12 mouse cellular contexts compared by ENCODE assay signal in the genomic region with DNA sequence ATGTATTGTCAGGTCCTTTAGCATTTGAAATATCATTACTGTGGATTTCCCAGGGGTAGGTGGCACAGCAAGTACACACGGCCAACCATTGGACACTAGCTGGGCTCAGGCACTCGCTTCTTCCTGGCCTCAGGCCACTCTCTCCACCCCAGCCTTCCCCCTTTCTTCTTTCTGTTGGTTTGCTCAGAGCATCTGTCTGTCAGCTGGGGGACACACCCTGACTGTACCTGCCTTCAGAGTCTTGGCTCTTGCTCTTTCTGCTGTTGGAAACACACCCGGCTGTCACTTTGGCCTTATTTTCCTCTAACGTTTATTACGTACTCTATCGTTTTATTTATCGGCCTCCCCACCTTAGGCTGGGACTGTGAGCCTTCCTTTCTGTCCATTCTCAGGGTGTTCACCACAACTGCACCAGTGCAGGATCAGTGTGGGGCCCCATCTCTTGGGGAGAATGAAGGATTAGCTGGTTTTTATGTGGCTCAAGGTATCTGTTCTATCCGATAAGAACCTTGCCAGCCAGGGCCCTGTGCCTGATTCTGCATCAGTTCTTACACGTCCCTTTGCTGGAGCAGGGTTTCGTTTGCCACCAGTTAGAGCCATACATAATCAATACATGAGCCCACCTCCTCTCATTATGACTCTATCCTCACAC.
DNase-seq lines count a peak whose midpoint lies in the region; ATAC-seq and TF ChIP-seq lines count a peak whose summit lies in the region.
"Had no signal": no experiment of that assay in that cellular context is flagged by ENCODE, and none has a peak within 500 bp of the region (broad histone marks: within the 10 kb centered on the region; RNA-seq: fewer than 3 reads in every experiment).

No protein-coding gene starts in this region.

- 0 out of 2 replicates have a peak, but pooled peaks cover 4% of the 10 kb centered on the region for H3K27me3 ChIP-seq in heart, embryonic 10.5 days (ENCODE audit: insufficient read depth, poor library complexity, severe bottlenecking)
- H3K27me3 ChIP-seq in heart, adult 2 months (ENCODE audit: control insufficient read depth, insufficient read depth, low read length), result no peaks in the 10 kb centered on the region
- H3K27me3 ChIP-seq in hindbrain, embryonic 14.5 days (ENCODE audit: control insufficient read depth, insufficient read depth, low read length), result no peaks in the 10 kb centered on the region

- peak; percentile 10; the same call in 1 of the 2 replicates for ATAC-seq in hindbrain, embryonic 14.5 days (ENCODE audit: low FRiP score)
- peak; percentile 74 for ATAC-seq in megakaryocyte progenitor cell, adult 5-6 weeks (replicated peaks; ENCODE audit: poor library complexity)

- peak overlapping the region; percentile 34; the same call in 1 of the 2 replicates for H3K4me3 ChIP-seq in heart, embryonic 10.5 days
- H3K4me3 ChIP-seq in heart, adult 2 months, result no peak overlapping the region
- no peak overlapping the region for H3K4me3 ChIP-seq in hindbrain, embryonic 14.5 days (replicated peaks; ENCODE audit: low read length)

- no peak for TF ChIP-seq CTCF in heart, adult 2 months (IDR thresholded peaks at IDR 0.05)

- H3K4me1 ChIP-seq in heart, embryonic 10.5 days, result peaks cover 18% of the 10 kb centered on the region
- H3K4me1 ChIP-seq in heart, adult 2 months (ENCODE audit: control insufficient read depth, insufficient read depth, low read length), result no peaks in the 10 kb centered on the region
- peaks cover 17% of the 10 kb centered on the region for H3K4me1 ChIP-seq in hindbrain, embryonic 14.5 days (replicated peaks; ENCODE audit: control insufficient read depth, insufficient read depth, low read length)

- intact Hi-C loops in heart, adult 2 months (cut with DNase I), result no loop called here

- no peaks in the 10 kb centered on the region for H3K9me3 ChIP-seq in heart, embryonic 10.5 days
- H3K9me3 ChIP-seq in hindbrain, embryonic 14.5 days (ENCODE audit: control insufficient read depth, low read length), result no peaks in the 10 kb centered on the region

- no peak for TF ChIP-seq POLR2A in heart, adult 2 months (IDR thresholded peaks at IDR 0.05; ENCODE audit: insufficient read depth, low read depth, low read length)

- 50% methylated on average over 10 of the region's 10 CpGs for WGBS in heart, embryonic 10.5 days
- 80% methylated on average over 10 of the region's 10 CpGs for WGBS in heart, adult 2 months
- WGBS in hindbrain, embryonic 14.5 days, result 56% methylated on average over 10 of the region's 10 CpGs

- no peaks in the 10 kb centered on the region for H3K79me2 ChIP-seq in heart, adult 2 months (replicated peaks; ENCODE audit: control insufficient read depth, insufficient read depth, low read length)

- no peak for TF ChIP-seq EP300 in heart, adult 2 months (IDR thresholded peaks at IDR 0.05; ENCODE audit: insufficient read depth, low read depth, low read length)

- no peak overlapping the region for H3K4me2 ChIP-seq in hindbrain, embryonic 14.5 days (replicated peaks)

- DNase-seq in heart, embryonic 10.5 days (ENCODE audit: low spot score), result no peak
- no peak for DNase-seq in heart, adult 2 months
- DNase-seq in c-Kit-negative CD71-positive TER-119-positive erythroid progenitor cells, embryonic 14.5 days (ENCODE audit: low read depth, low spot score), result peak; percentile 22
- no peak for DNase-seq in hindbrain, embryonic 14.5 days (ENCODE audit: low spot score)
- DNase-seq in right cerebral cortex, postnatal 25 days, result no peak
- no peak for DNase-seq in cerebellum, adult 18-20 months
- no peak for DNase-seq in MN1 (ENCODE audit: low spot score)
- DNase-seq: adrenal gland, postnatal 14 days; B cell, adult 2 months; cerebellum, adult 9-10 months; gastrocnemius, postnatal 36 days had no signal

- no peak overlapping the region for H3K9ac ChIP-seq in heart, adult 2 months (ENCODE audit: low read depth, low read length)
- no peak overlapping the region for H3K9ac ChIP-seq in hindbrain, embryonic 14.5 days

- no peak overlapping the region for H3K27ac ChIP-seq in heart, embryonic 10.5 days
- no peak overlapping the region for H3K27ac ChIP-seq in heart, adult 2 months
- H3K27ac ChIP-seq in hindbrain, embryonic 14.5 days, result no peak overlapping the region

- no peaks in the 10 kb centered on the region for H3K36me3 ChIP-seq in heart, embryonic 10.5 days
- no peaks in the 10 kb centered on the region for H3K36me3 ChIP-seq in heart, adult 2 months (ENCODE audit: control insufficient read depth, insufficient read depth, low read length)
- no peaks in the 10 kb centered on the region for H3K36me3 ChIP-seq in hindbrain, embryonic 14.5 days (replicated peaks; ENCODE audit: control insufficient read depth, insufficient read depth)
